Mouse (Mus musculus): Measurements from ENCODE around the gene Anapc15. TPM values are rescaled to one million over a fixed set of nuclear protein-coding genes. Genes with fewer than 3 reads are reported as not detected.

Gene Anapc15
- polyA plus RNA-seq, 1 experiment, result 103 TPM

GRCm38 (mm10) chr7:101868241-101869162, 5.0 kb downstream of the Anapc15 start:
- no peak overlapping the region for H3K27ac ChIP-seq (ENCODE audit: insufficient read depth, low read depth, low read length)
- TF ChIP-seq CTCF (IDR thresholded peaks at IDR 0.05; ENCODE audit: low read depth, low read length) (no peak), POLR2A (IDR thresholded peaks at IDR 0.05; ENCODE audit: borderline replicate concordance, low read depth, low read length) (no peak)
- no peak overlapping the region for H3K4me3 ChIP-seq (ENCODE audit: insufficient read depth, low read length)
- H3K4me1 ChIP-seq (ENCODE audit: control insufficient read depth, insufficient read depth, low read length), result peaks cover 44% of the 10 kb centered on the region

GRCm38 (mm10) chr7:101869163-101869500, 5.6 kb downstream of the Anapc15 start:
- Histone ChIP-seq H3K4me1 (ENCODE audit: control insufficient read depth, insufficient read depth, low read length) (peaks cover 39% of the 10 kb centered on the region), H3K27ac (ENCODE audit: insufficient read depth, low read depth, low read length) (no peak overlapping the region), H3K4me3 (ENCODE audit: insufficient read depth, low read length) (no peak overlapping the region)
- TF ChIP-seq CTCF (IDR thresholded peaks at IDR 0.05; ENCODE audit: low read depth, low read length) (no peak), POLR2A (IDR thresholded peaks at IDR 0.05; ENCODE audit: borderline replicate concordance, low read depth, low read length) (no peak)

DNA sequence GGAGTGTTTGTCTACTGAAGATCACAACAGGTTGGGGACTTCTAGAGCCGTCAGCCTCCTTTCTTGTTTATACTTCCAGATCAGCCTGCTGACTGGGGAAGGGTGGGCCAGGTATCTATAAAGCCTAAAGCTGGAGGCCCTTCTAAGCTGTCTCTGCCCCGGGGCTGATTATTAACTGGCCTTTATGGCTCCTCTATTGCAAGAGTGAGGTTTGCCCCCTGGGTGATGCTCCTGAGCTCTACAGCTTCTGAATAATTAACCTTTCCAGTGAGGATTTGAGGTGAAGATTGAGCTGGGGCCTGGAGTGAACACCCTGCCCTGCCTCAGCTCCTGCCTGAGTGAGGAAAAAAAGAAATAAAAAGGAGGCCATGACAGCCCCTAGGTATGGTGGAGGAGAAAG, 7.1 kb downstream of the Anapc15 start, which contains the start of gene Folr1:
Gene Folr1, minus strand, starts transcription at position 160 of the 400 bp plus-strand sequence.
- Histone ChIP-seq H3K27ac (ENCODE audit: insufficient read depth, low read depth, low read length) (peak within 1 kb of the TSS; percentile 85), H3K4me1 (ENCODE audit: control insufficient read depth, insufficient read depth, low read length) (peaks cover 39% of the 10 kb centered on the region), H3K4me3 (ENCODE audit: insufficient read depth, low read length) (peak within 1 kb of the TSS; percentile 34)
- TF ChIP-seq CTCF (IDR thresholded peaks at IDR 0.05; ENCODE audit: low read depth, low read length) (no peak), POLR2A (IDR thresholded peaks at IDR 0.05; ENCODE audit: borderline replicate concordance, low read depth, low read length) (no peak)

- Histone ChIP-seq H3K27ac (ENCODE audit: insufficient read depth, low read depth, low read length) (peak overlapping the region; percentile 85), H3K4me3 (ENCODE audit: insufficient read depth, low read length) (peak overlapping the region; percentile 34), H3K4me1 (ENCODE audit: control insufficient read depth, insufficient read depth, low read length) (peaks cover 37% of the 10 kb centered on the region)
- TF ChIP-seq POLR2A (IDR thresholded peaks at IDR 0.05; ENCODE audit: borderline replicate concordance, low read depth, low read length), result no peak
- no peak for TF ChIP-seq CTCF (IDR thresholded peaks at IDR 0.05; ENCODE audit: low read depth, low read length)
Measured at GRCm38 (mm10) chr7:101871296-101871695, 7.8 kb downstream of the Anapc15 start.

DNA sequence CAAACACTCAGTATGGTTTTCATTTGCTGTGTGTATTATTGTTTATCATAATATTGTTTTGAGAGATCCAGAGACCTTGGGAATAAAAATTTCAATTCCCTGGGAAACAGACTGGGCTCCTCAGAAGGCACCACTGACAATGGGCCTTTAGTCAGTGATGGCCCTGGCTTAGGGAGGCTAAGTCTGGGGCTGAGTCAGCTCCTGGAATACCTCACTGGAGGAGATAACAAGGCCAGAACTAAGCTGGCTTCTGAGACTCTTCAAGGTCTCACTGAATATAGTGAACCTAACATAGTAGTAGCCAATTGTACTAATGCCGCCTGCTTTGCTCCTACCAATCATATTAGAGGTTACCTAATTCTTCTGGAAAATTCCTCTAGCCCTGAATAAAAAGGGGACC, 12.5 kb downstream of the Anapc15 start:
- no peak for TF ChIP-seq CTCF (IDR thresholded peaks at IDR 0.05; ENCODE audit: low read depth, low read length)
- no peak for TF ChIP-seq POLR2A (IDR thresholded peaks at IDR 0.05; ENCODE audit: borderline replicate concordance, low read depth, low read length)
- no peak overlapping the region for H3K27ac ChIP-seq (ENCODE audit: insufficient read depth, low read depth, low read length)
- peaks cover 32% of the 10 kb centered on the region for H3K4me1 ChIP-seq (ENCODE audit: control insufficient read depth, insufficient read depth, low read length)
- no peak overlapping the region for H3K4me3 ChIP-seq (ENCODE audit: insufficient read depth, low read length)

GRCm38 (mm10) chr7:101880855-101881254, 17.3 kb downstream of the Anapc15 start:
- H3K27ac ChIP-seq (ENCODE audit: insufficient read depth, low read depth, low read length), result no peak overlapping the region
- no peak overlapping the region for H3K4me3 ChIP-seq (ENCODE audit: insufficient read depth, low read length)
- TF ChIP-seq POLR2A (IDR thresholded peaks at IDR 0.05; ENCODE audit: borderline replicate concordance, low read depth, low read length) (no peak), CTCF (IDR thresholded peaks at IDR 0.05; ENCODE audit: low read depth, low read length) (no peak)
- peaks cover 38% of the 10 kb centered on the region for H3K4me1 ChIP-seq (ENCODE audit: control insufficient read depth, insufficient read depth, low read length)

GRCm38 (mm10) chr7:101882413-101883154, 19.1 kb downstream of the Anapc15 start:
- TF ChIP-seq POLR2A (IDR thresholded peaks at IDR 0.05; ENCODE audit: borderline replicate concordance, low read depth, low read length), result no peak
- peak overlapping the region; percentile 42 for H3K27ac ChIP-seq (ENCODE audit: insufficient read depth, low read depth, low read length)
- H3K4me1 ChIP-seq (ENCODE audit: control insufficient read depth, insufficient read depth, low read length), result peaks cover 34% of the 10 kb centered on the region
- H3K4me3 ChIP-seq (ENCODE audit: insufficient read depth, low read length), result no peak overlapping the region

DNA sequence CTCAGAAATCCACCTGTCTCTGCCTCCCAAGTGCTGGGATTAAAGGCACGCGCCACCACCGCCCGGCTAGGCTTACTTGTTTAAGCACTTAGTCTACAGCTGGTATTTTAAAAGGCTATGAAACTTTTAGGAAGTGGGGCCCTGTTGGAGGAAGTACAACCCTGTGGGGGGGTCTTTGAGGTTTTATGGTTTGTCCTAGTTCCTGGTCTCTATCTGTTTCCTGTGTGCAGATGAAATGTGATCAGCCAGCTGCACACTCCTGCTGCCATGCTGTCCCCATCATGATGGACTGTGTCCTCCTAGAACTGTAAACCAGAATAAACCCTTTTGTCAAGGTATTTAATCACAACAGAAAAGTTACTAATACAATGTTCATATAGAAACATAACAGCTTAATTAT, 20.6 kb downstream of the Anapc15 start:
- peak overlapping the region; percentile 34 for H3K27ac ChIP-seq (ENCODE audit: insufficient read depth, low read depth, low read length)
- no peak for TF ChIP-seq POLR2A (IDR thresholded peaks at IDR 0.05; ENCODE audit: borderline replicate concordance, low read depth, low read length)
- no peak for TF ChIP-seq CTCF (IDR thresholded peaks at IDR 0.05; ENCODE audit: low read depth, low read length)
- no peak overlapping the region for H3K4me3 ChIP-seq (ENCODE audit: insufficient read depth, low read length)
- peaks cover 34% of the 10 kb centered on the region for H3K4me1 ChIP-seq (ENCODE audit: control insufficient read depth, insufficient read depth, low read length)

DNA sequence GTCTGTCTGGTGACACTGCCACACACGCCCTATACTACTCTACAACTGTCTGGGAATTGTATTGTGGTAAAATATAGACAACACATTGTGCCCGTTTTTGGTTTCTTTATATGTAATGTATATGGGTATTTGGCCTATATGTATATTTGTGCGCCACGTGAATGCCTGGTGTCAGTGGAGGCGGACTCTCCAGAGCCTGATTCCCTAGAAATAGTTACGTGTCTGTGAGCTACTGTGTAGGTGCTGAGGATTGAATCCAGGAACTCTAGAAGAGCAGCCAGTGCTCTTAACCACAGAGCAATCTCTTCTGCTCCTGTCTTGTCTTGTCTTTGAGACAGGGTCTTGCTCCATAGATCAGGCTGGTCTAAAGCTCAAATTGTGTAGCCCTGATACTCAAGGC, 22.8 kb downstream of the Anapc15 start:
- TF ChIP-seq POLR2A (IDR thresholded peaks at IDR 0.05; ENCODE audit: borderline replicate concordance, low read depth, low read length), result no peak
- TF ChIP-seq CTCF (IDR thresholded peaks at IDR 0.05; ENCODE audit: low read depth, low read length), result no peak
- Histone ChIP-seq H3K27ac (ENCODE audit: insufficient read depth, low read depth, low read length) (no peak overlapping the region), H3K4me1 (ENCODE audit: control insufficient read depth, insufficient read depth, low read length) (peaks cover 25% of the 10 kb centered on the region), H3K4me3 (ENCODE audit: insufficient read depth, low read length) (no peak overlapping the region)

DNA sequence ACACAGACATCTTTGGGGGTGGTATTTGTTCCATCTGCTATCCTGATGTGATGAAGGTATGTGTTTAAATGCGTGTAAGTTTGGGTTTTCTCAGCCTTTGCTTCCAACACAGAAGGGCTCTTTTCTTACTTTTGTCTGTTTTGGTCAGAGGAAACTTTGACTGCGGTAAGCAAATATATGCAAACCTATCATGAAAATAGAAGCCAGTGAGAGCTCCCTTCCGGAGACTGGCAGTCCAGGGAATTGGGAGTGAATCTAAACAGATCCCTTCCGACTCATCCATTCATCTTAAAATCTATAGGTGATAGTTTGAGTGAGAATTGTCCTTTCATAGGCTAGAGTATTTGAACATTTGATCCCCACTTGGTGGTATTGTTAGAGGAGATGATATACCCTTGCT, 24.9 kb downstream of the Anapc15 start:
- TF ChIP-seq CTCF (IDR thresholded peaks at IDR 0.05; ENCODE audit: low read depth, low read length), result no peak
- TF ChIP-seq POLR2A (IDR thresholded peaks at IDR 0.05; ENCODE audit: borderline replicate concordance, low read depth, low read length), result no peak
- Histone ChIP-seq H3K4me1 (ENCODE audit: control insufficient read depth, insufficient read depth, low read length) (peaks cover 4% of the 10 kb centered on the region), H3K27ac (ENCODE audit: insufficient read depth, low read depth, low read length) (no peak overlapping the region), H3K4me3 (ENCODE audit: insufficient read depth, low read length) (no peak overlapping the region)
